Mouse (Mus musculus) lung, postnatal 0 days (tissue): ENCODE data around the gene Lipc.

Experiments
- CTCF ChIP-seq: IDR thresholded peaks from 2 replicates; pipeline ENCODE4 v1.5.1; 2016; ENCODE audit warnings: antibody characterized with exemption, mild to moderate bottlenecking
- EP300 ChIP-seq: IDR thresholded peaks from 2 replicates; pipeline ENCODE4 v1.6.1; 2016; ENCODE audit warnings: antibody characterized with exemption, mild to moderate bottlenecking, control low read depth

DNA sequence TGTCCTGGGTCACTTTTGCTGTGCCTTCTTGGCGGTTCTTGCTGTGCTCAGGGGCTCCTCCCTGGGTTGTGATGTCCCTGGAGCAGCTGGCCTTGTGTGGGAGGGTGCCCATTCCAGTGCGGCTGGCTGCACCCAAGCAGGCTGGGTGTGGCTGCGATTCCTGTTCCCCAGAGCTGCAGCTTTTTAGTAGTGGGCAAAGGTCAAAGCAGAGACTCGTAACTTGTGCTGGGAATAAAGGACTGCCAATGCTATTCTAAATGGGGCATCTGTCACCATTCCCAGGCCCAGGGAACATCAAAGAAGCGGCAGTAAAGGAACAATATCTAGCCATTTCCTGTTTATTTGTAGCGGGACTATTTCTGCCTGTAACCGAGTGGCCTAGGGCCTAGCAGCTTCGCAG lies 88.7 kb downstream of the Lipc start:
- TF ChIP-seq CTCF (no peak), EP300 (peak; percentile 65)
